Mouse (Mus musculus) spleen, adult 18-20 months (tissue): ENCODE measurements around the gene Popdc2.

ENCODE experiments used
- DNase-seq, 2 experiments: peaks; one replicate each; pipeline ENCODE4 v3.0.0; 2022; ENCODE audit warnings: mixed read lengths in 2 of 2

The Popdc2 gene

DNA sequence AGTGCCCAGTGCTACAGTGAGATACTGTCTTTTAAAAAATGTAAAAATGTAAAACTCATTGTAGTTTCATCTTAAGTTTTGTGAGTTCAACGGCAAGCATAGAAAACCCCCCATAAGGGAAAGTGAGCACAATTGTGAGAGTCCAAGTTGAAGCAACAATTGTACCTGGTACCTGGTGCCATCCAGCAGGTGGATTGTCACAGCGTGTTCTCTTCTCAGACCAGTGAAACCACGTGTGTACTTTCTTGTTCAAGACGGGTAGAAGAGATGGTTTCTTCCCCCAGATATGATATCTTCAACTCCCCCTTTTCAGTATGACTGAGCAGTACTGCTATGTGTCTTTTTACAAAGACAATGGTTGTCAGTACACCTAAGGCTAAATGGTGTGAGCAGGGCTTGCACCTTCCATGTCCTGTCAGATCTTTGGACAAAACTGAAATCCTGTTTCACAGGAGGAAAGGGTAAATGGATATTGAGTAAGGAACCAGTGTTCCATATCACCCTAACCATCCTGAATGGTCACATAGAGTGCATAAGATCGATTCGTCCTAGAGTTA lies 3.7 kb upstream of the Popdc2 start:
- DNase-seq: no peak

DNA sequence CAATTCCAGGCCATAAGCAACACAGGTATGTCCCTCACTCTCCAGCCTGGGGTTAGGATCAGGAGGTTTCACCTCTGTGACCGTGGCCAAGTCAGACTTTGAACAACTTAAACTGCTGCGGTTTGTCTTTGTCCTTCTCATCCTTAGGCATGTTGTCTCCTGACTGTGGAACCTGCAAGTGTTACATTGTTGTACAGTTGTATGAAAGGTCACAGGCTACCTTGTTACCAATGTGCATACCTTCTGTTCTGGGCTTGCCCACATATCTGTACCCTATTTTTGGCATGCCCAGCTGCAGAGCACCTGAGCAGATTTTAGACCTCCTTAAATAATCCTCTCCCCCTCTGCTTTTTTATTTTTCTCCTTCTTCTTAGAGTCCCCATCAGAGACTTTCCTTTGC lies 2.8 kb upstream of the Popdc2 start:
- no peak for DNase-seq

DNA sequence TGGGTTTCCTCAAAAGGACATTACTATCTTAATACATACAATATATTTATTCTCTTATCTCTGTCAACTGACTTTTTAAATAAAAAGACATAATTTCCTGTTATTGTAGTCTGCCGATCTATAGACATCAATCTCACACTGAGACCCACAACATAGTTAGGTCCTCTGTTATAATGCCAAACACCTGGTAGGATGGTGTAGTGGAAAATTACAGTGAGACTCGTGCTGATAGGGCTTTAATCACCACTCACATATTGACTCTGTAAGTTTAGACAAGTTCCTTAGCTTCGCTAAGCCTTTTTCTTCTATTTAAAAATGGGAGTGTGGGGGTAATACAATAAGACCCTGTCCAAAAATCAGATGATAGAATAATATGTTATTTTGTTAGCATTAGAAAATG lies 2.2 kb upstream of the Popdc2 start:
- DNase-seq: no peak

DNA sequence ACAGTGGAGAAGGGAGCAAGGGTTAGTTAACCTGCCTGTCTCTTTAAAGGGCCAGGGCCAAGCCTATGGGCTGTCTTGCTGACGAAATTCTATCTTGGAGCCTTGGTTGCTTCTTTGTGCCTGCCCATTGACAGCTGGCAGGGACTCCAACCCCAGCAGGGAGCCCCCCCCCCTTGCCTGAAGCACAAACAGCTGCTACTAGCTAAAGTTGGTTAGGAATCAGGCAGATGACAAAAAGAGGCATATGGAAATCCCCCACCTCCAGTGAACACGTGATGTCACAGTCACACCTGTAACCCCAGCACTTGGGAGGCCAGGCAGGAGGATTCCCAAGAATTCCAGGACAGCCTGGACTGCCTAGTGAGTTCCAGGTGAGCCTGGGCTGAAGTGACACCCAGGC lies 1.7 kb upstream of the Popdc2 start:
- no peak for DNase-seq

DNA sequence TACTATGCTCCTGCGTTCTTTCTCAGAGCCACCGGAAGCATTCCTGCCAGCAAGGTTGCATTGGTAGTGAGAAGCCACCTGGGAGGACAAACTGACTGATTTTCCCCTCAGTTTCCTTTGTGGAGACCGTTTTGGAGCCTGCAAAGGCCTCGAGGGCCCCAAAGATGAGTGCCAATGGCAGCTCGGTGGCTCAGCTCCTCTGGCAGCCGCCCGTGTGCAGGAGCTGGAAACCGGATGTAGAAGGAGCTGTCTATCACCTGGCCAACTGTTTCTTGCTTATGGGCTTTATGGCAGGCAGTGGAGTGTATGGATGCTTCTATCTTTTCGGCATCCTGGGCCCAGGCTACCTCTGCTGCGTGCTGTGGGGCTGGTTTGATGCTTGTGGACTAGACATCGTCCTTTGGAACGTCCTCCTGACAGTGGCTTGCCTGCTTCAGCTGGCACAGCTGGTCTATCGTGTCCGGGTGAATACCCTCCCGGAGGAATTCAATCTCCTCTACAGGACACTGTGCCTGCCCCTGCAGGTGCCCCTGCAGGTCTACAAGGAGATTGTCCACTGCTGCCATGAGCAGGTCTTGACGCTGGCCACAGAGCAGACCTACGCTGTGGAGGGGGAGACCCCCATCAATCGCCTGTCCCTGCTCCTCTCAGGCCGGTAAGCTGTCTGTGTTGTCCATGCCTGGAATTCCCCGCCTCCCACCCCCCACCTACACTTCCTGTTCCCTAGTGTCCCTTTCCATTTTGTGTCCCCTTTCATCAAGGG lies 665 bp downstream of the Popdc2 start:
- DNase-seq: no peak

DNA sequence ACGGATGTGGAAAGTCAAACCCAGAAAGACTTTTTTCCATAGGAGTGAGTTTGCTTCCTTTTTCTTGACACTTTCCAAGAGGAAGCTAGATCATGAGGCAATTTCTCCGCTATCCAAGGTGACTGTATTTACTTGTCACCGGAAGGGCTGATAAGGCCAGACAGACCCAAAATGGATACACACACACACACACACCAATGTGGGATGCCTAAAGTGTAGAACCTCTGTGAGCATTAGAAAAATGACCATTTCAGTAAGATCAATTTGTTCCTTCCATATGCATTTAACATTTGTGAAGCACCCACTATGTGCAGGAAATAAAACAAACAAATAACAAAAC lies 1.2 kb downstream of the Popdc2 start:
- no peak for DNase-seq

DNA sequence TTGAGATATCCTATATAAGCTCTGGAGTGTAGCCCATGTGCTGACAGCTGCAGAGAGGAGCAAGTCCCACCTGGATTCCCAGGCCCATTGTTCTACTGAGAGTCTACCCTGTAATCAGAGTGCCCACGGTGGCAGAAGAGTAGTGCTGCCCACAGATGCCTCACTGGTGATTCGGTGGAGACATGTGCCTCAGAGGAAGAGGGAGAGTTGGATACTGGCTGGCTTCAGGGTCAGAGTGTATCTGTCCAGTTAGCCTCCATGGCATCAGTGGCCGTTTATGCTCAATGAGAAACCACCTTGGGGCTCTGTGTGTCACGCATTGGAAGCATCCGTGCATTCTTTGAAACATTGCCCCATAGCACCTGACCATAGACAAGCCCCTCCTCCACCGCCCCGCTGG lies 1.6 kb downstream of the Popdc2 start:
- no peak for DNase-seq

DNA sequence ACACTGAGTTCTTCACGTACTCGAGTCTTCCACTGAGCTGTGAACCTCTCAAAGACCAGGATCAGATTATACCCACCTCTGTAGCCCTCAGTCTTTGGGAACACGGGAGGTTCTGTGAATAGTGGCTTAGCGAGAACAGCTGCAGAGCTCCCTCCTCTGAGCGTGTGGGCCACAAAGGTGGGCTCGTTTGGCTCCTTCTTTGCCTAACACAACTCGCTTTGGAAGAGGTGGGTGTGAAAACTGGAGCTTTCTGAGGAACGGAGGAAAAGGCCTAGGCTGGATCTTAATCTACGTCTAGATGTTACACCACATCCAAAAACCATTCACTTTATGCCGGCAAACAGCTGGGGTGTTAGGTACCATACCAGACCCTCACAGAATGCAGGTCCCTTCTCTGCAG lies 3.4 kb downstream of the Popdc2 start:
- DNase-seq: no peak

DNA sequence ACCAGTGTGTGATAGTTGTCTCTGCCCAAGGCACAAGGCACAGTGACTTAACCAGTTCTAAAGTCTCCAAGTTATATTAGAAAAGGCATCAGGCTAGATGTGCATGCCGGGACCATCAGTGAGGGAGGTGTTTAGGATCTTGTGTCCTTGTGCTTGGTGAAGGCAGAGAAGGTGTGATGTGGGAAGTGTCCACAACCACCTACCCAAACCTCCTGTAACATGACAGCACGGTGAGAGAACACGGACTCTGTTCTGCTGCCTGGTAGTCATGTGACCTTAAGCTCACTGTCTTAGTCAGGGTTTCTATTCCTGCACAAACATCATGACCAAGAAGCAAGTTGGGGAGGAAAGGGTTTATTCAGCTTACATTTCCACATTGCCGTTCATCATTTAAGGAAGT lies 4.2 kb downstream of the Popdc2 start:
- DNase-seq: no peak

DNA sequence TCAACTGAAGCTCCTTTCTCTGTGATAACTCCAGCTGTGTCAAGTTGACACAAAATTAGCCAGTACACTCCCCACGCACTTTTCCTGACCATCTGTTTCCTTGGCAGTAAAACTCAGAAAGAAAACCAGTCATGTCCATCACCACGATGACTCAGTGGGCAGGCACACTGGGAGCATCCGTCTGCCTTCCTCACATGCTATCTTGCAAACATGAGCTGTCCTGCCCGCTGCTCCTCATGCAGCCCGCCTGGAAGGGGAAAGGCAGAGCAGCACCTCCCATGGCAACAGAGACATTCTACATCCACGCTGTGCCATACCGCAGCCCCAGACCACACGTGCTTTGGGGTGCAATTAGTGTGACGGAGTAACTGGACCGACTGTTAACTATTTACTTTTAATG lies 6.3 kb downstream of the Popdc2 start:
- no peak for DNase-seq

DNA sequence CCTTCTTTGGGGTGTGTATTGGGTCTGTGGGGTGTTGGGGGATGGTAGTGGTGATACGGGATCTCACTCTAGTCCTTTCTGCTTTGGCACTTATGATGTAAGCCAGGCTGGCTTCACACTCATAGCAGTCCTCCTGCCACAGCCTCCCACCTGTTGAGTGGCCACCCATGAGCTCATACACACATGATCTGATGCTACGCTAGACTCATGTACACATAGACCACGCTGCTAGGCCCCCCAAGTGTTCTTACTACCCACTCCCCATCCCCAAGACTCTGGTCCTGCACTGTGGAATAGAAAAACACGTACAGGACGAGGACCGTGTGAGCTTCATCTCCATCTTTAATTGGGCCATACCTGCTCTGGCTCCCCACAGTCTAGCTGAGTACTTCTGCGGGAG lies 7.0 kb downstream of the Popdc2 start:
- no peak for DNase-seq

DNA sequence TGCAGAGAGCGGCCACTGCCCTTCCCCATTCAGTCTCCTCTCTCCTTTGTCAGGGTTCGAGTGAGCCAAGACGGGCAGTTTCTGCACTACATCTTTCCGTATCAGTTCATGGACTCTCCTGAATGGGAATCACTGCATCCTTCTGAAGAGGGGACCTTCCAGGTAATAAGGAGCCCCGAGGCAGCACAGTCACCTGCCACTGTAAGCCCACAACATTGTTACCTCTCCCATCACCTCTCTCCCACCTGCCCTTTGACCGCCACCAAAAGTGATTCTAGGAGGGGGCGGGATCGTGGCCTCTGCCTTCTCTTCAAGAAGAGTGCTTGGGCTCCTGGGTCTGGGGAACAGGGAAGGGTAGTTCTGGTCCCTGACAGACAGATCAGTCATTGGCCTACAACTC lies 7.4 kb downstream of the Popdc2 start:
- no peak for DNase-seq

DNA sequence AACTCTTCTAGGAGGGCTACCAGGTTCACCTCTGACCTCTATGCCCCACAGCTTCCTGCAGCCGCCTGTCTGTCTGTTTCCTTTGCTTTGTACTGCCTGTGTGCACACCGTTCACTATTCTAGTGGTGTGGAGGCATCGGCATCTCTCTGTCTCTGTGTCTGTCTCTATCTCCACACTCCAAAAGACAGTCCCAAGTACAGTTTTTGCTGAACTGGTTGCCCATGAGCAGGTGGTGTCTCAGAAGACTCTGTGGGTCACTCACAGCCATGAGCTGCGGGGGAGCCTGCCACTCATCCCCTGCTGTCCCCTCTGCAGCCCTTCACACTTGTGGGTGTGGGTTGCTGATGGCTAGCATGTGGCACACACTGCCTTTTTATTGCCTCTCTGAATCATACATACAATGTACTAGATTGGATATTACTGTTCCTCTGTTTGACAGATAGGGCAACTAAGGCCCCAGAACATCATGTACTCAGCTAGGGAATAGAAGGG lies 8.0 kb downstream of the Popdc2 start:
- DNase-seq: no peak

DNA sequence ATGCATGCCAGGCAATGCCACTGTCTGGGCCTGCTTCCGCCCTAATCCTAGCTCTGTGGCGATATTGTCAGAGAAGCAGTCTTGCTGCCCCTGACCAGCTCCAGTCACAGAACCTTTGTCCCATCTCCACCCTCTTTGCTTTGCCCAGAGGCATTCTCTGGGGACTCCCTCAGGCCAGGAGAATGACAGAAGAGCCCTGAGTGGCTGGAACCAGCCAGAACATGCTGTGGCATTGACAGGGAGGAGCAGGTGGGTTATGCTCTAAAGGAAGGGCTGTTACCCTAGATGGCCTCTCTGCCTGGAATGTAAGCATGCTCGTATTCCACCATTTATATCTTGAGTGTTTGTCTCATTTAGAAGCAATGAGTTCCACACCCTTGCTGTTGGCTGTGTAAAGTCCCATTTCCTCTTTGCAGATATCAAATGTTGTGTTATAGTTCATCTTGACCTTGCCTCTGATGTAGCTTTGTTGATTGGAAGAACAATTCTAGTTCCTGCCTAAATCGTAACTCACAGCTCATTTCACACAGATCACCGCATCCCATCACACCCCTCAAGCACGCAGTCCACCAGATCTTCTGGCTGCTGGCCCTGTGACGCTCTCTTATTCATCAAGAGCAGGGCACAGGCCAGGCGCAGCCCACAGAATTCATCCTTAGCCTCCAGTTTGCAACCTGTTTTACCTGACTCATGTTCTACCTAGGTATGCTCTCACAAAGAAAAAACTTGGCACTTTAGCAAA lies 8.8 kb downstream of the Popdc2 start:
- DNase-seq: no peak

DNA sequence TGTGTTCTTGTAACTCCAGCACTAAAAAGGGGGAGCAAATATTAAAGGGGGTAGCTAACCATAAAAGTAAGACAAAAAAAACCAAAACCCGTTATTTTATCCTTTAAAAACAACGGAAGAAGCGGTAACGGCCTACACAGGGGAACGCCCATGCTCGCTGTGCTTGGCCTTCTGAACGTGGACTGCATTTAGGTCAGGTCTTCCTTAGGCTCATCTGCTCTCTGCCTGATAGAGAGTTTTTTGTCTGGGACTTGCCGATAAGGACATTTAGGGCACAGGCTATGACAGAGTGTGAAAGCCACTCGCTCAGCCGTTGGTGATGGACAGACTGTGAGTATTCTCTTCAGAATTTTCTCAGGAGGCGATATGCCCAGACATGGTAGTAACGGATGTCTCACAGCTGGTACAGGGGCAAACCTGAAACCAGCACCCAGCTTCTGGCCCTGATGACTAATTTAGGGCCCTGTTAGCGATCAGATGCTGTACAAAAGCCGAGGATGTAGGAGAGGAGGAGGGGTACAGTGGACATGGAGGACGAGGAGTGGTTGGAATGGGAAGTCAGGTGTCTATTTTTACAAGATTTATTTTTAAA lies 9.8 kb downstream of the Popdc2 start:
- DNase-seq: no peak

DNA sequence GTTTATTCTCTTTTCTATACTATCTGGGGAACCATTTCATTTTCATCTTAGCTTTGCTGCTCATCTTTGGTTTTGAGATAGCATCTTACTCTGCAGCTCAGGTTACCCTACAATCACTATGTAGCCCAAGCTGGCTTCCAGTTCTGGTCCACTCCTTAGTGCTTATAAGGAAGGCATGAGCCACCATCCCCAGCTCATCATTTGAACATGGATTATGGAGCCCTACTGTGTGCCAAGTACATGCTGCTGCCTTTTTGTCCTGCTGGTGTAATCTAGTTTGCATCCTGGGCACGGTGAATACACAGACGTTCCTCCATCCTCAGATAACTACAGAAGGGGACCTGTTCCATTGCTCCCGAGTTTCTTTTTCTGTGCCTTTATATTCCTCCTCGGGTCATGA lies 10.9 kb downstream of the Popdc2 start:
- no peak for DNase-seq

DNA sequence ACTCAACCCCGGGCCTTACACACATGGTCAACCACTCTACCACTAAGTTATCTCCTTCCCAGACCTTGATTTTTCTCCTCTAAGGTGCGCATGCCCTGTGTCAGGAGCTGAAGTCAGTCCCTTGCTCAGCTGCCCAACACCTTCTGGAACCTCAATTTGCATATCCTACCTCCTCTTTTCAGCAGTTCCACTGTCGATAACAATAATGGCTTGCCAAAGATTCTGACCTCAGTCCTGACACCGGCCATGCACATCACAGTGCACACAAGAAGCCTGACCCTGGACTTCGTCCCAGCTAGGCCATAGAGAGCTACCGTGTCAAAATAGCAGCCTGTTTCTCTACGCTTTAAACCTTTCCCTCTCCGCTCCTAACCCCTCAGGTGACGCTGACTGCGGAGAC lies 11.4 kb downstream of the Popdc2 start:
- DNase-seq: no peak

DNA sequence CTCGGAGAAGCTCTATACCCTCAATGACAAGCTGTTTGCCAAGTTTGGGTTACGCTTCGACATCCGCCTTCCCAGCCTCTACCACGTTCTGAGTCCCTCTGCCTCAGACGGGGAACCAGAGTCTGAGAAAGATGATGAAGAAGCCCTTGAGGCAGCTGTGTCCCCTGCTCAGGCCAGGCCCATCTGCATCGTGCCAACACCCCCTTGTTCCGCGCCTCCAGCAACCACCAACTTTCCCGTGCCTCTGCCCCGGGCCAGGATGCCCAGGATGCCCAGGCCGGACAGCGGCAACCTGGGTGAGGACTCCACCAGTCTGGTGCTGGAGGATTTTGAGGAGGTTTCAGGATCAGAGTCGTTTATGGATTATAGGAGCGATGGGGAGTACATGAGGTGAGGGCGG lies 11.9 kb downstream of the Popdc2 start:
- no peak for DNase-seq

DNA sequence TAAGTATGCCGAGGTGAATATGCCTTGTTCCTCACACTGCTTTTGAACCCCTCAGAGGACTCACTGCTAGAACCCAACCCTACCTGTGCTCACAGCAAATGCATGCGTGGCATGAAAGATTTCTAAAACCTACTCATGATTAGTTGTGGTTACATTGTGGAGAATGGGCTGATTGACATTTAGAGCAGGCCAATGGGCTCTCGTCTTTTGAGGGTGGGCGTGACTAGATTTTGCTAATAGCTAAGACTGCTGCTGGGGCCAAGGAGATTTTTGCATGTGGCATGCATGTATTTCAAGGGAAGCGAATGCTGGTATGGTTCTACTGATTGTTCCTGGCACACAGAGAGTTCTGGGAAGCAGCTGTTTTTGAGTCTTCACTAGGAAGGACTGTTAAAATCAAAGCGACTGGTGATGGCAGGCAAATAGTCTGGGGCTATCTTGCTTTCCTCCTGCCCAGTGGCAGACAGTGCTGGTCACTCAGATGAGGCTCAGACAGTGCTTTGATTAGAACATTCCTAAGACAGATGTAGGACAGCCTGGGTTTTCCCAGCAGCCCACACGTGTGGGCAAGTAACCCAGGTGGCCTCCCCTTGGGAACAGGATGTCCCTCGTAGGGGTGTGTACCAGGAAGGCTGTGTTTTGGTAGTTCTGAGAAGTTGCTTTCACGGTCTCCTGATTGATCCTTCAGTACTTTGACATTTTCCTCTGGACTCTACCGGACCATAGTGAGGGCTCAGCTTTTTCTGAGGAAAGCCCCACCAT lies 12.6 kb downstream of the Popdc2 start:
- DNase-seq: no peak

DNA sequence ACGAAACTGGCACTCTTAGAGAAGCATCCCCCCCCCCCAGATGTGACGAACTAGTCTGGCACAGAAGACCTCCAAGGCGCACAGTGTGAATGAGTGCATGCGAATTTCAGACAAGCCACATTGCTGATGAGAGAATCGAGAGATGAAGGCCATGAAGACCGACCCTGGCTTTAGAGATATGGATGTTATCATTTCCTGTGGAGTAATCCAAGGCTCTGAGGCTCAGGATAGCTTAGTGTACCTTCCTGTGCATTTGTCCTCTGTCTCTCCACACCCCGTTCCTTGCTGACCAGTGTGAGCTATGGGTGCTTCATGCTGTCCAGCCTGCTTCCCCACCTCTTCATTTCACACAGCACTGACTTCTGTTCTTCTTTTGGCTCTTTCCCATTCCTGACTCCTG lies 13.2 kb downstream of the Popdc2 start:
- DNase-seq: no peak

DNA sequence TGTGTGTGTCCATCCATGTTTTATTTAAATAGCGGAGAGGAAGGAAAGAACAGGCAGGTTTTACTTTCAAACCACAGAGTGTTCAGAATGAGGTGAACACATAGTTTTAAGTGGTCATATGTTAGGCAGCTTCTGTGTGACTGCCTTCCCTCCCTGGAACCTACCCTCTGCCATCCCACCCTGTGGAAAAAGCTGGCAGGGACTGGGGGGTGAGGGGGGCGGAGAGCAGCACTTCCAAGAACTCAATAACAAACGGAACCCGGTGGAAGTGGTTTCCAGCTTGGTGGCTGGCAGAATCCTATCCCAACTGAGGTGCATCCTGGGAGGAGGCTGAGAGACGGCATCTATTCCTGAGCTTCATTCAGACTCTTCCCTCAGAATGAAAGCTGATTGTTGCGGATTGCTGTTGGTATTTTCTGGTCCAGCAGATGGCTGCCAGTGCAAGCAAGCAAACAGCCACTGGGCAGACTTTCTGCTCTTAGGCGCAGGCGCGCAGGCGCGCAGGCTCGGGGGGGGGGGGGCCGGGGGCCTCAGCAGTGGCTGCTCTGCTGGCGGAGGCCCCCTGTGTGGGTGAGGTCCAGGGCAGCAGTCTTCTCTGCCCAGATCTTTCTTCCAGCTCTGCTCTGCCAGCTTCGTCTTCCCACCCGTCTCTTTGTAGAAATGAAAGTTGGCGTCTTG lies 14.3 kb downstream of the Popdc2 start:
- peak in 1 of 2 experiments; percentile 33 for DNase-seq

DNA sequence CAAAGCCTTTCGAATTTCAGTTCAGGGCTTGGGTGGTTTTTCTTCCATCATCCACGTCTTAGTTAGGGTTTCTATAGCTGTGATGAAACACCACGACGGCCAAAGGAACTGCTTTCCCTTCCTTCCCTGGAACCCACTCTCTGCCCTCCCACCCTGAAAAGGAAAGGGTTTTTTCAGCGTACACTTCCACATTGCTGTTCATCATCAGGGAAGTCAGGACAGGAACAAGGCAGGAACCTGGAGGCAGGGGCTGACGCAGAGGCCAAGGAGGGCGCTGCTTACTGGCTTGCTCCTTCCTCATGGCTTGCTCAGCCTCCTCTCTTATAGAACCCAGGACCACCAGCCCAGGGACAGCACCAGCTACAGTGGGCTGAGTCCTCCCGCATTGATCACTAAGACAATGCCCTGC lies 14.8 kb downstream of the Popdc2 start:
- no peak for DNase-seq

DNA sequence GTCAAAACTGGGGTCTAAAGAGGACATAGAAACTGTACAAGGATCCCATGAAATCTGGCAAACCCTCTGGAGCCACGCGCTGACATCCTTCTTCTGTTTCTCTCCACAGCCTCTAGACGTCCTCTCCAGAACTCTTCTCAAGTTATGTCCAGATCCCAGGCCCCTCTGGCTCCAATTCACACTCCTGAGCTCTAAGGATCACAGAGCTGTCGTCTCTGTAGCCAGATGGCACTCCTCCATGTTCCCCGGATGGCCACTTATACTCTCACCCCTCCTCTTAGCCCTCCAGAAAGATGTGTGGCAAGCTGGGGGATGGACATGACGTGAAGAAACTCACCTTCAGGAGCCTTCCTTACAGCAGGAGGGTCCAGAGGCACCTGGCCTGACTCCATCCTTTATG lies 15.5 kb downstream of the Popdc2 start:
- DNase-seq: no peak
